Mouse (Mus musculus) forebrain, postnatal 0 days (tissue): Measurements from ENCODE around the gene Ing1. TPM values are rescaled to one million over a fixed set of nuclear protein-coding genes. Genes with fewer than 3 reads are reported as not detected.
"Not testable (repeated sequence)": the region's sequence is repeated elsewhere in the genome, so short reads cannot be mapped to it uniquely, and the experiment has no call there.

ENCODE experiments used
- ATAC-seq: fragments of 200-750 bp; cut with Nextera tagmentation; 2 replicates; pipeline ENCODE4 v1.8.0; 2017; ENCODE audit warnings: mild to moderate bottlenecking, moderate library complexity
- DNase-seq: peaks from one replicate; pipeline ENCODE4 v3.0.0-alpha.2; 2015
- H3K27ac ChIP-seq: fragments of 300-500 bp; sonication (generic); 2 replicates; pipeline ENCODE4 v1.5.1; 2014; ENCODE audit warnings: low read depth, mild to moderate bottlenecking, antibody characterized with exemption, low read length, moderate library complexity, mixed read lengths
- H3K27me3 ChIP-seq: fragments of 300-500 bp; sonication (generic); 2 replicates; pipeline ENCODE4 v1.6.1; 2014; ENCODE audit warnings: mild to moderate bottlenecking, low read length, mixed read lengths; ENCODE audit not compliant: insufficient read depth
- H3K36me3 ChIP-seq: fragments of 300-500 bp; sonication (generic); 2 replicates; pipeline ENCODE4 v1.6.1; 2014; ENCODE audit warnings: mild to moderate bottlenecking, moderate library complexity; ENCODE audit not compliant: insufficient read depth
- H3K4me1 ChIP-seq: fragments of 300-500 bp; sonication (generic); 2 replicates; pipeline ENCODE4 v1.6.1; 2014; ENCODE audit warnings: antibody characterized with exemption; ENCODE audit not compliant: insufficient read depth
- H3K4me2 ChIP-seq: fragments of 300-500 bp; sonication (generic); 2 replicates; pipeline ENCODE4 v1.6.1; 2014; ENCODE audit warnings: low read depth, mild to moderate bottlenecking, moderate library complexity
- H3K4me3 ChIP-seq: fragments of 300-500 bp; sonication (generic); 2 replicates; pipeline ENCODE4 v1.5.1; 2014; ENCODE audit warnings: low read depth, low read length, mixed read lengths
- H3K9ac ChIP-seq: fragments of 300-500 bp; sonication (generic); 2 replicates; pipeline ENCODE4 v1.6.1; 2014; ENCODE audit warnings: mild to moderate bottlenecking
- H3K9me3 ChIP-seq: fragments of 300-500 bp; sonication (generic); 2 replicates; pipeline ENCODE4 v1.6.1; 2016; ENCODE audit warnings: low read length
- CTCF ChIP-seq: sonication (generic); IDR thresholded peaks from 2 replicates; pipeline ENCODE4 v1.5.1; 2016; ENCODE audit warnings: antibody characterized with exemption, control low read depth, low read depth
- WGBS: fragments of 180-500 bp; shearing (Covaris S2); extraction: QIAGEN DNeasy Blood & Tissue Kit; methylation state at CpG from one replicate; pipeline ENCODE4 v1.1.7; 2014; 5-methylcytosine and 5-hydroxymethylcytosine counted together
- polyA plus RNA-seq: library from polyadenylated mRNA; unstranded; fragments of >200 nt; fragmentation: Nextera tagmentation; extraction: Ambion mirVana; gene quantifications from 2 replicates; pipeline ENCODE4 v1.2.1, GENCODE M21; 2015
- total RNA-seq: library from RNA; depleted of rRNA; stranded (reverse); fragments of >200 nt; gene quantifications from 2 replicates; pipeline ENCODE4 v1.2.3, GENCODE M21; 2014

Gene Ing1
- total and polyA plus RNA-seq, 2 experiments from 2014 or later, result 30.8 to 49.9 TPM

- peak within 1 kb of the TSS; percentile 84 for H3K4me2 ChIP-seq
- H3K9me3 ChIP-seq, result no peaks in the 10 kb centered on the region
- DNase-seq (peak; percentile 87), ATAC-seq (peak; percentile 46)
- TF ChIP-seq CTCF, result no peak
- peaks cover 8% of the 10 kb centered on the region; the same call in 1 of the 2 replicates for H3K4me1 ChIP-seq
- peak within 1 kb of the TSS; percentile 89 for H3K9ac ChIP-seq
- peak within 1 kb of the TSS; percentile 92 for H3K27ac ChIP-seq
- peak within 1 kb of the TSS; percentile 70 for H3K4me3 ChIP-seq
- no peaks in the 10 kb centered on the region for H3K27me3 ChIP-seq
- 2% methylated on average over 53 of the region's 53 CpGs for WGBS
- no peaks in the 10 kb centered on the region; the same call in 1 of the 2 replicates for H3K36me3 ChIP-seq
Measured at GRCm38 (mm10) chr8:11550281-11550948, 5.0 kb upstream of the Ing1 start, which contains the start of gene Cars2. TSS of gene Cars2 (minus strand) at chr8:11550783.

DNA sequence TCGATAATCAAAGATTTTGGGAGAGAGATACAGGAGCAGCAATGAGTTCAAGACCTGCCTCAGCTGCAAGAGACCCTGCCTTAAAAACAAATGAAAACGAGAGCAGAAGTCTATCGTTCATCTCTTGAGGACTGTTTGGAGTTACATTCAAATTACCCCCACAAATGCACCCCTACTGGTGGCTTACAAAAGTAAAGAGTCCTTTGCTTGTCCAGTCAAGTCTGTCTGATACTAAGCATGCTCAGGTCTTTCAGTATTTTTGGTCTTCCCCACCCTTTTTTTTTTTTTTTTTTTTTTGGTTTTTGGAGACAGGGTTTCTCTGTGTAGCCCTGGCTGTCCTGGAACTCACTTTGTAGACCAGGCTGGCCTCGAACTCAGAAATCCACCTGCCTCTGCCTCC is 3.9 kb upstream of the Ing1 start:
- H3K4me2 ChIP-seq, H3K4me1 ChIP-seq, H3K27ac ChIP-seq, DNase-seq, H3K9ac ChIP-seq, ATAC-seq, H3K27me3 ChIP-seq, H3K36me3 ChIP-seq, H3K4me3 ChIP-seq, H3K9me3 ChIP-seq: not testable (repeated sequence)
- WGBS, result 69% methylated on average over 3 of the region's 4 CpGs
- peak; percentile 35 for TF ChIP-seq CTCF

DNA sequence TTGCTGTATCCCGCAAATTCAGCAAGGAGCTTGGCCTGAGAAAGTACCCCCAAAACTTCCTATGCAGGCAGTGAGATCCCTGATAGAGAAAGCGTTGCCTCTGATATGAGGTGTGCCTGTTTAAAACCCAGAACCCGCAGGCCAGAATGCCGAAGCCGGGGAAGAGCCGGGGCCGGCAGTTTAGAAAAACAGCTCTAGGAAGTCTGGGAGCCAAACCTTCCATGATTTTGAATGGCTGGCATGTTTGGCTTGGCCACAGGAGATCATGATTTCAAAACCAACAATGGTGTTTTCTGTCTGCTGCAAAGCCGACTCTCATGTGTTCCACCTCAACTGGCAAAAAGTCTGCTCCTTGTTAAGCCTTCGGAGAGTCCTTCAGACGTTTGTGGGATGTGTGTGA is 3.0 kb upstream of the Ing1 start:
- Histone ChIP-seq H3K4me1 (peaks cover 8% of the 10 kb centered on the region; the same call in 1 of the 2 replicates), H3K36me3 (no peaks in the 10 kb centered on the region), H3K27ac (no peak overlapping the region), H3K27me3 (no peaks in the 10 kb centered on the region), H3K4me2 (no peak overlapping the region), H3K9me3 (no peaks in the 10 kb centered on the region), H3K9ac (no peak overlapping the region), H3K4me3 (no peak overlapping the region)
- ATAC-seq, result no peak
- TF ChIP-seq CTCF, result no peak
- 89% methylated on average over 10 of the region's 10 CpGs for WGBS
- no peak for DNase-seq

DNA sequence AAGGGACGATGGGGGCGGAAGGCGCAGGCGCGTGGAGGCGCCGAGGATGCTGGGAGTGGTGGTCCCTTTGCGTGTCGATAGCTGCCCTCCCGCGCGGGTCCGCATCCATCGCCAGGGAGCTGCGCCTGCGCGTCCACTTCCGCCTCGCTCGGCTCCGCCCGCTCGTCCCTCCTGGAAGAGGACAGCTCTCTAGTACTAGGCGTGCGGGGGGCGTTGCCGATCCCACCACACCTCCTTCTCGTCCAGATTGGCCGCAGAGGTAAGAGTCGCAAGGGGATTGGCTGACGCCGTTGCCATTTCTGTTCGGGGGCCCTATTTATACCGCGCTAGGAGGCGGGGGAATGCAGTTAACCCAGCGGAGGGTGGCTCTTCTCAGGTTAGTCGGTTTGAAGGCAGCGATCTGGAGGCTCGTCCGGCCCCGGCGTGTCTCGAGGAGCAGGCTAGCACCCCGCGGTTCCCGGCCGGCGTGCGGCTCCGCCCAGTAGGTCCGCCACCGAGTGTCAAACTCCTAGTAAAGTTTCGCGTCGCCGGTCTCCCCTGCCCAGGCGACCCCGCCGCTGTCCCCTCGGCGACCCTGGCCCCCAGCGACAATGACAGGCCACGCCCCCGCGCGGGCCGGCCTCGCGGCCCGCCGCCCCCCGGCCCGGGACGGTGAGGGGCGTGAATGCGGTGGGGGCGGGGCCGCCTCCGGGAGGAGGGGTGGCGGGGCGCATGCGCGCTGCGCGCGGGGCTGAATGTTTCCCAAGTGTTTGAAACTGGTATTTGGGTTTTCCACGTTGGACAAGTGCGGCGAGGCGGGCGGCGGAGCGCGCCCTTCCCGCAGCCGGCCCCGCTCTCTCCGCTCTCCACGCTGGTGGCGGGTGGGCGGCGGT is 585 bp downstream of the Ing1 start:
- no peak for TF ChIP-seq CTCF
- H3K9ac ChIP-seq, result peak overlapping the region; percentile 97
- ATAC-seq (peak; percentile 88), DNase-seq (peak; percentile 100)
- peak overlapping the region; percentile 100 for H3K27ac ChIP-seq
- no peaks in the 10 kb centered on the region for H3K36me3 ChIP-seq
- H3K4me3 ChIP-seq, result peak overlapping the region; percentile 91
- no peaks in the 10 kb centered on the region for H3K27me3 ChIP-seq
- WGBS, result 3% methylated on average over 84 of the region's 103 CpGs
- H3K4me2 ChIP-seq, result peak overlapping the region; percentile 86
- H3K4me1 ChIP-seq, result peaks cover 7% of the 10 kb centered on the region; the same call in 1 of the 2 replicates
- no peaks in the 10 kb centered on the region for H3K9me3 ChIP-seq

DNA sequence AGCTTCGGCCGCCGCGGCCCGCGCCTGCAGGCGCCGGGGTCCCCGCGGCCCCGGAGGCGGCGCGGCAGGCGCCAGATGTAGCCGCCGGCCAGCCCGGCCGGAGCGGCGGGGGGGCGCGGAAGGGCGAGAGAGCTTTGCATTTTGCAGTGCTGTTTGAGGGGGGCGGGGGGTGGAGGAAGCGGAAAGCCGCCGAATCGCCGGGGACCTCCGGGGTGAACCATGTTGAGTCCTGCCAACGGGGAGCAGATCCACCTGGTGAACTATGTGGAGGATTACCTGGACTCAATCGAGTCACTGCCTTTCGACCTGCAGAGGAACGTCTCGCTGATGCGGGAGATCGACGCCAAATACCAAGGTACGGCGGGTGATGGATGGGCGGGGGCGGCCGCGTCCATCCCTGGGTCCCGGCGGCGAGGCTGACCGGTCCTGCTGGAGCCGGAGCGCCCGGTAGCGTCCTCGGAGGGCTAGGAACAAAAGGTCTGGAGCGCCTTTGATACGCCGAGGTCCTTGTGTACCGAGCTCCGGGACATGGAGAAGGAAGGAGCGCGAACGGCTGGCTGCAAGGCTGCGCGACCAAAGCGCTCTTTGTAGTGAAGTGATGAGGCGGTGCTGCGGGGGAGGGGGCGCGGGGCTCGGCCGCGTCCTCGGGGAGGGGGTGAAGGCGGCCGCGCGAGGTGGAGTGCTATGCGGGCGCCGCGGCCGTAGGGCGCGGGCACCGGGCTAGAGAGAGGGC is 1.5 kb downstream of the Ing1 start:
- under 1% methylated on average over 82 of the region's 85 CpGs for WGBS
- peak overlapping the region; percentile 91 for H3K4me3 ChIP-seq
- peaks cover 8% of the 10 kb centered on the region for H3K36me3 ChIP-seq
- no peaks in the 10 kb centered on the region for H3K9me3 ChIP-seq
- peak overlapping the region; percentile 53 for H3K4me2 ChIP-seq
- H3K27me3 ChIP-seq, result no peaks in the 10 kb centered on the region
- peak overlapping the region; percentile 88 for H3K27ac ChIP-seq
- H3K9ac ChIP-seq, result peak overlapping the region; percentile 83
- DNase-seq (peak; percentile 65), ATAC-seq (no peak)
- TF ChIP-seq CTCF, result no peak
- H3K4me1 ChIP-seq, result peaks cover 5% of the 10 kb centered on the region; the same call in 1 of the 2 replicates

DNA sequence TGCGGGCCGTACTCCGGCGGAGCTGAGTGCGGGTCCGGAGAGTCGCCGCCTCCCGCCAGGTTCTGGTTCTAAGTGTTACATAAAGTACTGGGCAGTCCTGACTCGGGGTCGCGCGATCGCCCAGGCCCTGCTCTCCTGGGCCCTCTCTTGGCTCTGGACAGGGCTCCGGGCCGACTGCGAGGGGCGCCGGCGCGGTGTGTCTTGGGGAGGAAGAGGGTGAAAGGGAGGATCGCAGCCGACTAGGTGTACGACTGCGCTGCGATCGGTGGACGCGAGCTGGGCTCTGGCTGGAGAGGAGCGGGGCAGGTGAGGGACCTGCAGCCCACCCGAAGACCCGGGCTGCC is 2.0 kb downstream of the Ing1 start:
- no peak for TF ChIP-seq CTCF
- no peaks in the 10 kb centered on the region for H3K27me3 ChIP-seq
- H3K27ac ChIP-seq, result peak overlapping the region; percentile 88
- H3K9ac ChIP-seq, result peak overlapping the region; percentile 83
- peaks cover 5% of the 10 kb centered on the region; the same call in 1 of the 2 replicates for H3K4me1 ChIP-seq
- 0% methylated on average over 32 of the region's 32 CpGs for WGBS
- ATAC-seq (no peak), DNase-seq (no peak)
- peaks cover 11% of the 10 kb centered on the region for H3K36me3 ChIP-seq
- peak overlapping the region; percentile 53 for H3K4me2 ChIP-seq
- no peaks in the 10 kb centered on the region for H3K9me3 ChIP-seq
- H3K4me3 ChIP-seq, result peak overlapping the region; percentile 91
